Comparison of ENCODE assay signal across 8 mouse cellular contexts in the genomic region with DNA sequence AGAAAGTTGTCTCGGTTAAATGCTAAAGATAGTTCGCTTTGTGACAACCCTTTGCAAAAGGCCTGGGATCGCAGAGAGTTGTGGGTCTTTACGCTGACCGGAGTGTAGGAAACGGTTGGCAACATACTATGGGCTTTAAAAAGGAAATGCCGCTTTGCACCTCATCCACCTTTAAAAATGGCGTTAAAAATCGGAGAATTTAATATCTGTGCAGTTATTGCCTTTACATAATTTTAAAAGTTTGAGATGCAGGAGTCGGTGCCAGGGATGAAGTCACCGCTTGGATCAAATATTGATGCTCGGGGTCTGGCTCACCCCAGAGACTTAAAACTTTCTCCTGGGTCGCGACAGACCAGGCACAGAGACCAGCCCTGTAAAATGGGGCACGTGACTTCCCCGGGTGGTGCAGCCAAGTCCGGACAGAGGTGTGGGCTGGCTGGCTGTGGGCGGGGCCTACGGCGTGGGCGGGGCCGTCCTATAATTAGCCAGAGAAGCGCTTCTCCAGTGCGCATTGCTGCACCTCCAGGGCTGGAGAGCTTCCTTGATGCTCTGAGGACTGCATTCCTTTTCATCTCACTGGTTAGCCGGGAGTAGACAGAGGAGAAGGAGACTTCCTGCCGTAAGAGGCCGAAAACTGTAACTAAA. TPM values are rescaled to one million over a fixed set of nuclear protein-coding genes. Genes with fewer than 3 reads are reported as not detected.
A peak's percentile ranks its signal among the peaks of the same experiment; 100 is the strongest.
DNase-seq lines count a peak whose midpoint lies in the region; ATAC-seq lines count a peak whose summit lies in the region.

No protein-coding gene starts in this region.

- 9% methylated on average over 27 of the region's 27 CpGs for WGBS in hindbrain, embryonic 10.5 days

- peak; percentile 88 for ATAC-seq in frontal cortex, adult (ENCODE audit: low TSS enrichment)

- H3K4me3 ChIP-seq in hindbrain, embryonic 10.5 days, result peak overlapping the region; percentile 48

- H3K27me3 ChIP-seq in hindbrain, embryonic 10.5 days (ENCODE audit: insufficient read depth, poor library complexity, severe bottlenecking), result no peaks in the 10 kb centered on the region

- H3K9me3 ChIP-seq in hindbrain, embryonic 10.5 days, result no peaks in the 10 kb centered on the region

- H3K36me3 ChIP-seq in hindbrain, embryonic 10.5 days, result no peaks in the 10 kb centered on the region

- H3K27ac ChIP-seq in hindbrain, embryonic 10.5 days, result peak overlapping the region; percentile 56; the same call in 1 of the 2 replicates

- DNase-seq in MN1 (ENCODE audit: low spot score), result peak; percentile 72
- DNase-seq in cerebellum, adult 8-10 months, result peak; percentile 41
- DNase-seq in hindbrain, embryonic 10.5 days (ENCODE audit: low spot score), result peak; percentile 83
- peak; percentile 34 to 37 for DNase-seq in layer of hippocampus, postnatal 14 days (ENCODE audit: low spot score in 2 of 2)
- DNase-seq in lung, postnatal 10 days, result peak; percentile 92
- peak; percentile 86 for DNase-seq in ovary, postnatal 36 days (ENCODE audit: low spot score)
- peak; percentile 65 to 69 for DNase-seq in thymus, postnatal 36 days

- H3K4me1 ChIP-seq in hindbrain, embryonic 10.5 days (replicated peaks), result peaks cover 28% of the 10 kb centered on the region

RNA-seq across cellular contexts. Expression of a gene that starts 53.7 kb away (rescaled TPM):
- 18.1 and 20.1 TPM in 2 replicates for polyA plus RNA-seq in hindbrain, embryonic 10.5 days (2016; fragmentation: Nextera tagmentation; extraction: Ambion mirVana)
- 10 to 100 TPM in 1 of 2 experiments, 1 to 10 TPM in 1; 9.9 to 10.6 TPM for total RNA-seq in layer of hippocampus, postnatal 14 days (2021)

Comparison
In these comparisons a context has a peak if more than half of its experiments do, and no peak if none do; other contexts are left out.
1. Peak in every context shown above with its lines: DNase-seq, ATAC-seq, H3K4me3 ChIP-seq and H3K27ac ChIP-seq.
2. DNase-seq: peak in every context shown above with its lines; median percentile 92 in lung, postnatal 10 days; 86 in ovary, postnatal 36 days; 83 in hindbrain, embryonic 10.5 days; 72 in MN1; 67 in thymus, postnatal 36 days; 41 in cerebellum, adult 8-10 months; 36 in layer of hippocampus, postnatal 14 days.